Mouse (Mus musculus) erythroblast, embryonic 14.5 days (primary cell): ENCODE results near the gene Slc15a1.

Source experiments
- GATA1 ChIP-seq: IDR thresholded peaks from 2 replicates; pipeline ENCODE4 v1.6.1; 2012; ENCODE audit warnings: low read length, inconsistent platforms, mixed read lengths
- TAL1 ChIP-seq: IDR thresholded peaks from 3 replicates; pipeline ENCODE4 v1.6.1; 2012; ENCODE audit warnings: low read length, inconsistent platforms, mixed read lengths

GRCm38 (mm10) chr14:121541262-121541661, 36.2 kb upstream of the Slc15a1 start:
- TF ChIP-seq GATA1, result no peak
- no peak for TF ChIP-seq TAL1
